Mouse (Mus musculus) hindbrain, embryonic 10.5 days (tissue): ENCODE results near the gene Zfp386. TPM values are rescaled to one million over a fixed set of nuclear protein-coding genes. Genes with fewer than 3 reads are reported as not detected.
"Not testable (repeated sequence)": the region's sequence is repeated elsewhere in the genome, so short reads cannot be mapped to it uniquely, and the experiment has no call there.

Experiments used
- DNase-seq: peaks from one replicate; pipeline ENCODE4 v3.0.0-alpha.2; 2017; ENCODE audit warnings: low spot score
- H3K27ac ChIP-seq: fragments of 300-500 bp; sonication (generic); 2 replicates; pipeline ENCODE4 v1.5.1; 2016; ENCODE audit warnings: mild to moderate bottlenecking, moderate library complexity
- H3K27me3 ChIP-seq: fragments of 300-500 bp; sonication (generic); 2 replicates; pipeline ENCODE4 v1.6.1; 2016; ENCODE audit warnings: mild to moderate bottlenecking; ENCODE audit not compliant: poor library complexity, insufficient read depth, severe bottlenecking
- H3K36me3 ChIP-seq: fragments of 300-500 bp; sonication (generic); 2 replicates; pipeline ENCODE4 v1.6.1; 2016; ENCODE audit warnings: mild to moderate bottlenecking, moderate library complexity
- H3K4me1 ChIP-seq: fragments of 300-500 bp; sonication (generic); replicated peaks from 2 replicates; pipeline ENCODE4 v1.6.1; 2016; ENCODE audit warnings: mild to moderate bottlenecking
- H3K4me3 ChIP-seq: fragments of 300-500 bp; sonication (generic); 2 replicates; pipeline ENCODE4 v1.5.1; 2016; ENCODE audit warnings: mild to moderate bottlenecking, moderate library complexity
- H3K9me3 ChIP-seq: fragments of 300-500 bp; sonication (generic); 2 replicates; pipeline ENCODE4 v1.6.1; 2016; ENCODE audit warnings: mild to moderate bottlenecking, moderate library complexity
- WGBS: fragments of 180-500 bp; shearing (Covaris S2); methylation state at CpG from one replicate; pipeline ENCODE4 v1.1.7; 2016; 5-methylcytosine and 5-hydroxymethylcytosine counted together
- polyA plus RNA-seq: library from polyadenylated mRNA; unstranded; fragments of >200 nt; fragmentation: Nextera tagmentation; extraction: Ambion mirVana; gene quantifications from 2 replicates; pipeline ENCODE4 v1.2.1, GENCODE M21; 2016

The Zfp386 gene
- 60.9 and 63.0 TPM in 2 replicates for polyA plus RNA-seq

GRCm38 (mm10) chr12:116047440-116048377 lies at the start of gene Zfp386:
TSS of gene Zfp386 (plus strand) at chr12:116047724.
- peak; percentile 98 for DNase-seq
- WGBS: 1% methylated on average over 55 of the region's 55 CpGs
- H3K27me3 ChIP-seq: no peaks in the 10 kb centered on the region
- H3K4me3 ChIP-seq: peak within 1 kb of the TSS; percentile 85
- peak within 1 kb of the TSS; percentile 99 for H3K27ac ChIP-seq
- peaks cover 36% of the 10 kb centered on the region for H3K36me3 ChIP-seq
- H3K9me3 ChIP-seq: peaks cover 11% of the 10 kb centered on the region; the same call in 1 of the 2 replicates
- H3K4me1 ChIP-seq: peaks cover 15% of the 10 kb centered on the region

- H3K27ac ChIP-seq, H3K36me3 ChIP-seq, DNase-seq, H3K4me1 ChIP-seq, H3K27me3 ChIP-seq, H3K4me3 ChIP-seq: not testable (repeated sequence)
- WGBS: 82% methylated on average over 3 of the region's 3 CpGs
- peaks cover 17% of the 10 kb centered on the region for H3K9me3 ChIP-seq
Measured at GRCm38 (mm10) chr12:115999784-116000183, 47.7 kb upstream of the Zfp386 start.

GRCm38 (mm10) chr12:116002946-116003345 lies 44.6 kb upstream of the Zfp386 start:
- DNase-seq, H3K27me3 ChIP-seq, H3K27ac ChIP-seq, H3K4me1 ChIP-seq, H3K36me3 ChIP-seq, H3K4me3 ChIP-seq, H3K9me3 ChIP-seq: not testable (repeated sequence)
- 88% methylated on average over 1 of the region's 1 CpGs for WGBS

- WGBS: 83% methylated on average over 2 of the region's 2 CpGs
- Histone ChIP-seq H3K27ac (no peak overlapping the region), H3K27me3 (no peaks in the 10 kb centered on the region), H3K36me3 (no peaks in the 10 kb centered on the region), H3K4me3 (no peak overlapping the region), H3K9me3 (peaks cover 20% of the 10 kb centered on the region), H3K4me1 (no peaks in the 10 kb centered on the region)
- no peak for DNase-seq
Measured at GRCm38 (mm10) chr12:116010812-116011211, 36.7 kb upstream of the Zfp386 start.

DNA sequence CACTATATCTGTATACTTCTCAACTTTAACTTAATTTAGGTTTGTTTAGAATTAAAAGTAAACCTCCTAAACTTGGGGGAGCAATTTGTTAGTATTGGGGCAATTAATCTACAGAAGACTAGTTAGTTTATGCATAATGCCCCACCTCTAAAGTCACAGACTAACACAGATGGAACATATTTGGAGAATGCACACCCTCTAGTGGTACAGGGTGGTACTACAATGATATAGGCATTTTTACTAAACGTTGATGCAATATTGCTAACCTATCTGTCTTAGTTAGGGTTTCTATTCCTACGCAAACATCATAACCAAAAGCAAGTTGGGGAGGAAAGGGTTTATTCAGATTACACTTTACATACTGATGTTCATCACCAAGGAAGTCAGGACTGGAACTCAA lies 19.4 kb upstream of the Zfp386 start:
- 52% methylated on average over 2 of the region's 2 CpGs for WGBS
- DNase-seq: no peak
- Histone ChIP-seq H3K27ac (no peak overlapping the region), H3K4me3 (no peak overlapping the region), H3K9me3 (peaks cover 2% of the 10 kb centered on the region; the same call in 1 of the 2 replicates), H3K4me1 (no peaks in the 10 kb centered on the region), H3K27me3 (no peaks in the 10 kb centered on the region), H3K36me3 (no peaks in the 10 kb centered on the region)

- Histone ChIP-seq H3K9me3 (peaks cover 11% of the 10 kb centered on the region), H3K27ac (no peak overlapping the region), H3K27me3 (no peaks in the 10 kb centered on the region), H3K4me1 (no peaks in the 10 kb centered on the region), H3K4me3 (no peak overlapping the region), H3K36me3 (no peaks in the 10 kb centered on the region)
- DNase-seq: no peak
- WGBS: 77% methylated on average over 5 of the region's 5 CpGs
Measured at GRCm38 (mm10) chr12:116035346-116035745, 12.2 kb upstream of the Zfp386 start.

GRCm38 (mm10) chr12:116044785-116045184 lies 2.7 kb upstream of the Zfp386 start:
- Histone ChIP-seq H3K9me3 (no peaks in the 10 kb centered on the region), H3K4me1 (peaks cover 14% of the 10 kb centered on the region), H3K27me3 (no peaks in the 10 kb centered on the region), H3K27ac (no peak overlapping the region), H3K4me3 (no peak overlapping the region), H3K36me3 (peaks cover 7% of the 10 kb centered on the region)
- no peak for DNase-seq
- WGBS: 86% methylated on average over 5 of the region's 5 CpGs

DNA sequence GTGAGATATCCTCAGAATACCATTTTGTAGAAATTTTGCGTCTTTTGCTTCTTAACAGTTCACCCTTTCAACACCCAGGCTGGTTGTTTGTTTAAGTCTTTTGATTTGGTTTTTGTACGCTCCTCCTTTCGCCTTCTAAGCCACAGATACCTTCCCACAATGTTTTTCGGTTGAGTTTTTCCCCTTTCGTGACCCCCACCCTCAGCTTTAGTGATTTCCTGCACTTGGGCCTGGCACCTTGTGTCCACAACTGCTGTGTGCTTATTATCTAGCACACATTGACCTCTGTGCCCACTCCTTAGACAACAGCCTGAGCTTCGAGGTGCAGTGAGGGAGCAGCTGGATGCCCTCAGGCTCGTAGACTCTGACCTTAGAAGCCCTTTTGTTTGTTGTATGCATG lies 1.2 kb downstream of the Zfp386 start:
- Histone ChIP-seq H3K27ac (peak overlapping the region; percentile 99), H3K4me3 (peak overlapping the region; percentile 85), H3K9me3 (peaks cover 11% of the 10 kb centered on the region; the same call in 1 of the 2 replicates), H3K4me1 (peaks cover 15% of the 10 kb centered on the region), H3K36me3 (peaks cover 46% of the 10 kb centered on the region), H3K27me3 (no peaks in the 10 kb centered on the region)
- peak; percentile 14 for DNase-seq
- WGBS: 66% methylated on average over 7 of the region's 7 CpGs

GRCm38 (mm10) chr12:116049236-116049635 lies 1.7 kb downstream of the Zfp386 start:
- H3K4me3 ChIP-seq: peak overlapping the region; percentile 85
- peaks cover 51% of the 10 kb centered on the region for H3K36me3 ChIP-seq

GRCm38 (mm10) chr12:116049701-116050100 lies 2.2 kb downstream of the Zfp386 start:
- no peak for DNase-seq

More at GRCm38 (mm10) chr12:116049236-116049635, 1.7 kb downstream of the Zfp386 start:
- H3K27ac ChIP-seq: no peak overlapping the region
- DNase-seq: no peak
- H3K4me1 ChIP-seq: peaks cover 15% of the 10 kb centered on the region
- no peaks in the 10 kb centered on the region for H3K27me3 ChIP-seq
- peaks cover 13% of the 10 kb centered on the region; the same call in 1 of the 2 replicates for H3K9me3 ChIP-seq
- WGBS: 89% methylated on average over 3 of the region's 3 CpGs

GRCm38 (mm10) chr12:116054342-116054741 lies 6.8 kb downstream of the Zfp386 start:
- Histone ChIP-seq H3K27ac (no peak overlapping the region), H3K27me3 (no peaks in the 10 kb centered on the region), H3K9me3 (peaks cover 60% of the 10 kb centered on the region), H3K4me3 (no peak overlapping the region), H3K4me1 (peaks cover 4% of the 10 kb centered on the region; the same call in 1 of the 2 replicates), H3K36me3 (peaks cover 100% of the 10 kb centered on the region)
- no peak for DNase-seq
- WGBS: 96% methylated on average over 8 of the region's 8 CpGs

More at GRCm38 (mm10) chr12:116049701-116050100, 2.2 kb downstream of the Zfp386 start:
- Histone ChIP-seq H3K27ac (no peak overlapping the region), H3K27me3 (no peaks in the 10 kb centered on the region), H3K4me3 (peak overlapping the region; percentile 85; the same call in 1 of the 2 replicates), H3K9me3 (peaks cover 18% of the 10 kb centered on the region; the same call in 1 of the 2 replicates), H3K36me3 (peaks cover 56% of the 10 kb centered on the region), H3K4me1 (peaks cover 15% of the 10 kb centered on the region)
- WGBS: 93% methylated on average over 6 of the region's 6 CpGs

DNA sequence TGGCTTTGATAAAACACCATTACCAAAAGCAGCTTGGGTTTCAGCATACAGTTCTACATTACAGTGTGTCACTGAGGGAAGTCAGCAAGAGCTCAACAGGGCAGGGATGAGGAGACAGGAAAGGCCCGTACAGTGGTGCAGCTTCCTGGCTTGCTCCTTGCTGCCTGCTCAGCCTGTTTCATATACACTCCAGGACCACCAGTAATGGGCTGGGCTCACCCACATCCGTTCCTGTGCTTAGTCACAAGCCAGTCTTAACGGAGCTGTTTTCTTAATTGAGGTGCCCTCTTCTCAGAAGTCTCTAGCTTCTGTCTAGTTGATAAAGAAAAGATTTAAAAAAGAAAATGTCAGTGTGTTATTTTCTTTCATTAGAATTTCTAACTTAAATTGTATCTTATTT lies 8.6 kb downstream of the Zfp386 start:
- H3K4me1 ChIP-seq: no peaks in the 10 kb centered on the region
- H3K27me3 ChIP-seq: no peaks in the 10 kb centered on the region
- 95% methylated on average over 3 of the region's 3 CpGs for WGBS
- no peak overlapping the region for H3K4me3 ChIP-seq
- H3K27ac ChIP-seq: no peak overlapping the region
- DNase-seq: no peak
- H3K36me3 ChIP-seq: peaks cover 100% of the 10 kb centered on the region
- H3K9me3 ChIP-seq: peaks cover 70% of the 10 kb centered on the region

DNA sequence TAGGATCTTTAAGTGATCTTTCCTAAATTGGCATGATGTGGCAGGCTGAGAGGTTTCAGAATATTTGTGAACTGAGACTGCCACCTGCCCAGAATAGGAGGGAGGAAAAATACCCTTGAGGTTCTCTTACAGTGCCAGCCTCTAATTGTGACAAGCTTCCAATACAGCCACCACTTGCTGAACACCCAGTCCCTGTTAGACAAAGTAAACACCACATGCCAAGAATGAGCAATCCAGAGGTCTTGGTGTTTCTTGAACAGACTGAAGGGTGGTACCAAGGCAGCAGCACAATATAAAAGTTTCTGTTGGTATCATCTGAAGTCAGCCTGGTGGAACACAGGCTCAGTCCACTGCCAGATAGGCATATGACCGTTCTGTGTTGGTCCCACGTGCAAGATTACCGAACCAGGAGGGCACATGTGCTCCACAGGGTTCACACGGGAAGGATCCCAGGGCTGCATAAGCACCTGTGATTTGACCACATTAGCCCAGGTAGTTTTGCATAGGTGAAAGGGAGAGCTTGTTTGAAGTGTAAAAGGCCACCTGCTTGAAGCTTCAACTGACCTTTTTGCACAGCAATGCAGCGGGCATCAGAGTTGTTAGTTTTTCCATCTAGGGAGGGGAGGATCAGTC lies 14.2 kb downstream of the Zfp386 start:
- Histone ChIP-seq H3K27ac (no peak overlapping the region), H3K4me1 (no peaks in the 10 kb centered on the region), H3K27me3 (no peaks in the 10 kb centered on the region), H3K4me3 (no peak overlapping the region), H3K36me3 (peaks cover 57% of the 10 kb centered on the region), H3K9me3 (peaks cover 58% of the 10 kb centered on the region)
- no peak for DNase-seq
- 94% methylated on average over 5 of the region's 5 CpGs for WGBS
